Mouse (Mus musculus) left cerebral cortex, postnatal 10 days (tissue): Measurements from ENCODE around the gene Iqgap2. TPM values are rescaled to one million over a fixed set of nuclear protein-coding genes. Genes with fewer than 3 reads are reported as not detected.

Experiments
- DNase-seq, 2 experiments: peaks; one replicate each; pipeline ENCODE4 v3.0.0; 2021 to 2022; ENCODE audit warnings: low spot score in 2 of 2, mixed read lengths in 1 of 2; ENCODE audit errors: extremely low spot score in 1 of 2
- intact Hi-C: fragments of 180-260 bp; cut with DNase I; formaldehyde crosslinking; loops from one replicate; pipeline ENCODE4 v1.15.1; 2025
- total RNA-seq, 2 experiments: library from RNA; stranded (reverse); gene quantifications; 2 replicates each; pipeline ENCODE4 v1.2.3; 2021

Iqgap2 gene
- total RNA-seq, 2 experiments from 2014 or later = 10.9 TPM

GRCm38 (mm10) chr13:95643740-95644139 lies 248.0 kb downstream of the Iqgap2 start:
- intact Hi-C loops = no loop called here
- DNase-seq = no peak

- no peak for DNase-seq
- intact Hi-C loops = no loop called here
These were observed 250.4 kb downstream of the Iqgap2 start for GRCm38 (mm10) chr13:95641061-95641986.

- intact Hi-C loops = no loop called here
- no peak for DNase-seq
These were observed 251.3 kb downstream of the Iqgap2 start for GRCm38 (mm10) chr13:95640408-95640807.

- intact Hi-C loops = no loop called here
- no peak for DNase-seq
These were observed 252.2 kb downstream of the Iqgap2 start for GRCm38 (mm10) chr13:95639336-95640116.

- intact Hi-C loops = no loop called here
- peak in 1 of 2 experiments; percentile 46 for DNase-seq
These were observed 252.8 kb downstream of the Iqgap2 start for GRCm38 (mm10) chr13:95638894-95639293.

- intact Hi-C loops = no loop called here
- no peak for DNase-seq
These were observed 254.0 kb downstream of the Iqgap2 start for GRCm38 (mm10) chr13:95637737-95638136.

- intact Hi-C loops = no loop called here
- DNase-seq = no peak
These were observed 256.4 kb downstream of the Iqgap2 start for GRCm38 (mm10) chr13:95635301-95635700.

- intact Hi-C loops = no loop called here
- no peak for DNase-seq
These were observed 257.3 kb downstream of the Iqgap2 start for GRCm38 (mm10) chr13:95634451-95634850.

GRCm38 (mm10) chr13:95633384-95633783 lies 258.3 kb downstream of the Iqgap2 start:
- intact Hi-C loops = no loop called here
- peak in 1 of 2 experiments; percentile 5 for DNase-seq

- DNase-seq = no peak
- intact Hi-C loops = no loop called here
These were observed 259.6 kb downstream of the Iqgap2 start for GRCm38 (mm10) chr13:95632144-95632543.

GRCm38 (mm10) chr13:95630747-95631146 lies 261.0 kb downstream of the Iqgap2 start:
- no peak for DNase-seq
- intact Hi-C loops = no loop called here

- intact Hi-C loops = no loop called here
These were observed 262.0 kb downstream of the Iqgap2 start for GRCm38 (mm10) chr13:95629751-95630150.

GRCm38 (mm10) chr13:95626696-95627095 lies 265.0 kb downstream of the Iqgap2 start:
- intact Hi-C loops = no loop called here
- no peak for DNase-seq

More at GRCm38 (mm10) chr13:95629751-95630150, 262.0 kb downstream of the Iqgap2 start:
- no peak for DNase-seq

GRCm38 (mm10) chr13:95623042-95623441 lies 268.7 kb downstream of the Iqgap2 start:
- DNase-seq = no peak
- intact Hi-C loops = no loop called here

GRCm38 (mm10) chr13:95621563-95621962 lies 270.2 kb downstream of the Iqgap2 start:
- intact Hi-C loops = no loop called here
- no peak for DNase-seq

- DNase-seq = no peak
- intact Hi-C loops = no loop called here
These were observed 272.9 kb downstream of the Iqgap2 start for GRCm38 (mm10) chr13:95618859-95619258.

GRCm38 (mm10) chr13:95618309-95618712 lies 273.4 kb downstream of the Iqgap2 start, which contains the start of gene F2r:
Gene F2r, minus strand, starts transcription at chr13:95618487.
- peak; percentile 51 to 83 for DNase-seq
- intact Hi-C loops = no loop called here

- DNase-seq = no peak
- intact Hi-C loops = no loop called here
These were observed 274.0 kb downstream of the Iqgap2 start for GRCm38 (mm10) chr13:95617671-95618171.

GRCm38 (mm10) chr13:95617082-95617670 lies 274.5 kb downstream of the Iqgap2 start:
- no peak for DNase-seq
- intact Hi-C loops = no loop called here
